Mouse (Mus musculus) heart, postnatal 0 days (tissue): Measurements from ENCODE around the gene Rassf4. TPM values are rescaled to one million over a fixed set of nuclear protein-coding genes. Genes with fewer than 3 reads are reported as not detected.

Experiments used
- ATAC-seq: fragments of 200-750 bp; cut with Nextera tagmentation; 2 replicates; pipeline ENCODE4 v1.8.0; 2017; ENCODE audit warnings: low read depth, moderate number of reproducible peaks, moderate library complexity; ENCODE audit not compliant: insufficient read depth
- DNase-seq: peaks from one replicate; pipeline ENCODE4 v3.0.0-alpha.2; 2016; ENCODE audit warnings: low spot score
- H3K27ac ChIP-seq: fragments of 300-500 bp; sonication (generic); 2 replicates; pipeline ENCODE4 v1.5.1; 2014; ENCODE audit warnings: low read depth, mild to moderate bottlenecking
- H3K27me3 ChIP-seq: fragments of 300-500 bp; sonication (generic); 2 replicates; pipeline ENCODE4 v1.6.1; 2014; ENCODE audit warnings: low read length, mixed read lengths; ENCODE audit not compliant: control insufficient read depth, insufficient read depth
- H3K36me3 ChIP-seq: fragments of 300-500 bp; sonication (generic); replicated peaks from 2 replicates; pipeline ENCODE4 v1.6.1; 2014; ENCODE audit warnings: low read length, mixed read lengths; ENCODE audit not compliant: control insufficient read depth, insufficient read depth
- H3K4me1 ChIP-seq: fragments of 300-500 bp; sonication (generic); 2 replicates; pipeline ENCODE4 v1.6.1; 2014; ENCODE audit warnings: antibody characterized with exemption; ENCODE audit not compliant: control insufficient read depth, insufficient read depth
- H3K4me2 ChIP-seq: fragments of 300-500 bp; sonication (generic); 2 replicates; pipeline ENCODE4 v1.6.1; 2014; ENCODE audit warnings: low read depth, mild to moderate bottlenecking, low read length, moderate library complexity
- H3K4me3 ChIP-seq: fragments of 300-500 bp; sonication (generic); 2 replicates; pipeline ENCODE4 v1.5.1; 2014; ENCODE audit warnings: low read depth, low read length
- H3K9ac ChIP-seq: fragments of 300-500 bp; sonication (generic); replicated peaks from 2 replicates; pipeline ENCODE4 v1.6.1; 2014; ENCODE audit warnings: low read depth, low read length, mixed read lengths
- H3K9me3 ChIP-seq: fragments of 300-500 bp; sonication (generic); replicated peaks from 2 replicates; pipeline ENCODE4 v1.6.1; 2016; ENCODE audit warnings: low read length; ENCODE audit not compliant: control insufficient read depth
- CTCF ChIP-seq: IDR thresholded peaks from 2 replicates; pipeline ENCODE4 v1.5.1; 2016; ENCODE audit warnings: antibody characterized with exemption, control low read depth, low read depth
- EP300 ChIP-seq: IDR thresholded peaks from 2 replicates; pipeline ENCODE4 v1.6.1; 2016; ENCODE audit warnings: antibody characterized with exemption, low read depth
- WGBS: fragments of 180-500 bp; shearing (Covaris S2); extraction: QIAGEN DNeasy Blood & Tissue Kit; methylation state at CpG from one replicate; pipeline ENCODE4 v1.1.7; 2014; 5-methylcytosine and 5-hydroxymethylcytosine counted together
- polyA plus RNA-seq: library from polyadenylated mRNA; unstranded; fragments of >200 nt; fragmentation: Nextera tagmentation; extraction: Ambion mirVana; gene quantifications from 2 replicates; pipeline ENCODE4 v1.2.1, GENCODE M21; 2015
- total RNA-seq: library from RNA; depleted of rRNA; stranded (reverse); fragments of >200 nt; gene quantifications from 2 replicates; pipeline ENCODE4 v1.2.3, GENCODE M21; 2014; ENCODE audit warnings: low replicate concordance

Rassf4 gene
- total and polyA plus RNA-seq, 2 experiments from 2014 or later: 2.6 to 5.9 TPM

- Histone ChIP-seq H3K4me3 (no peak overlapping the region), H3K4me2 (no peak overlapping the region), H3K36me3 (no peaks in the 10 kb centered on the region), H3K4me1 (peaks cover 31% of the 10 kb centered on the region; the same call in 1 of the 2 replicates), H3K27me3 (no peaks in the 10 kb centered on the region), H3K27ac (no peak overlapping the region), H3K9me3 (no peaks in the 10 kb centered on the region), H3K9ac (no peak overlapping the region)
- WGBS: 88% methylated on average over 4 of the region's 4 CpGs
- TF ChIP-seq EP300 (no peak), CTCF (no peak)
- DNase-seq (no peak), ATAC-seq (no peak)
These were observed 2.0 kb downstream of the Rassf4 start for GRCm38 (mm10) chr6:116671768-116672167.

- Histone ChIP-seq H3K9ac (no peak overlapping the region), H3K4me3 (no peak overlapping the region), H3K9me3 (no peaks in the 10 kb centered on the region), H3K36me3 (no peaks in the 10 kb centered on the region), H3K27ac (no peak overlapping the region), H3K4me1 (peaks cover 28% of the 10 kb centered on the region; the same call in 1 of the 2 replicates), H3K4me2 (no peak overlapping the region), H3K27me3 (no peaks in the 10 kb centered on the region)
- TF ChIP-seq CTCF (peak; percentile 13; the same call in 1 of the 2 replicates), EP300 (no peak)
- peak; percentile 55 for DNase-seq
- ATAC-seq: peak; percentile 49
- WGBS: 15% methylated on average over 5 of the region's 5 CpGs
These were observed 2.7 kb downstream of the Rassf4 start for GRCm38 (mm10) chr6:116671031-116671430.

GRCm38 (mm10) chr6:116670144-116670543, 3.6 kb downstream of the Rassf4 start:
- WGBS: 47% methylated on average over 6 of the region's 6 CpGs

GRCm38 (mm10) chr6:116668682-116669470, 4.9 kb downstream of the Rassf4 start:
- Histone ChIP-seq H3K9me3 (no peaks in the 10 kb centered on the region), H3K4me3 (no peak overlapping the region), H3K4me2 (no peak overlapping the region), H3K36me3 (no peaks in the 10 kb centered on the region), H3K9ac (no peak overlapping the region), H3K27ac (no peak overlapping the region), H3K4me1 (peaks cover 34% of the 10 kb centered on the region), H3K27me3 (no peaks in the 10 kb centered on the region)
- ATAC-seq (no peak), DNase-seq (no peak)
- TF ChIP-seq EP300 (no peak), CTCF (no peak)
- WGBS: 47% methylated on average over 11 of the region's 11 CpGs

More at GRCm38 (mm10) chr6:116670144-116670543, 3.6 kb downstream of the Rassf4 start:
- Histone ChIP-seq H3K9ac (no peak overlapping the region), H3K36me3 (no peaks in the 10 kb centered on the region), H3K9me3 (no peaks in the 10 kb centered on the region), H3K27me3 (no peaks in the 10 kb centered on the region), H3K4me3 (no peak overlapping the region), H3K27ac (no peak overlapping the region), H3K4me1 (peaks cover 34% of the 10 kb centered on the region), H3K4me2 (no peak overlapping the region)
- TF ChIP-seq EP300: no peak
- TF ChIP-seq CTCF: no peak
- ATAC-seq (no peak), DNase-seq (no peak)

GRCm38 (mm10) chr6:116667382-116667781, 6.4 kb downstream of the Rassf4 start:
- Histone ChIP-seq H3K4me3 (no peak overlapping the region), H3K4me1 (peaks cover 23% of the 10 kb centered on the region), H3K27ac (no peak overlapping the region), H3K36me3 (no peaks in the 10 kb centered on the region), H3K4me2 (no peak overlapping the region), H3K27me3 (no peaks in the 10 kb centered on the region), H3K9ac (no peak overlapping the region), H3K9me3 (no peaks in the 10 kb centered on the region)
- WGBS: 74% methylated on average over 3 of the region's 3 CpGs
- DNase-seq: no peak
- no peak for ATAC-seq
- no peak for TF ChIP-seq EP300
- no peak for TF ChIP-seq CTCF

- H3K27me3 ChIP-seq: no peaks in the 10 kb centered on the region
- no peak overlapping the region for H3K4me2 ChIP-seq
- no peak overlapping the region for H3K4me3 ChIP-seq
- H3K36me3 ChIP-seq: no peaks in the 10 kb centered on the region
- no peak overlapping the region for H3K9ac ChIP-seq
- ATAC-seq: no peak
- H3K9me3 ChIP-seq: no peaks in the 10 kb centered on the region
- no peak for DNase-seq
- H3K27ac ChIP-seq: no peak overlapping the region
- TF ChIP-seq CTCF (no peak), EP300 (no peak)
- peaks cover 21% of the 10 kb centered on the region for H3K4me1 ChIP-seq
- 87% methylated on average over 3 of the region's 3 CpGs for WGBS
These were observed 6.9 kb downstream of the Rassf4 start for GRCm38 (mm10) chr6:116666892-116667291.
